In the genomic region with DNA sequence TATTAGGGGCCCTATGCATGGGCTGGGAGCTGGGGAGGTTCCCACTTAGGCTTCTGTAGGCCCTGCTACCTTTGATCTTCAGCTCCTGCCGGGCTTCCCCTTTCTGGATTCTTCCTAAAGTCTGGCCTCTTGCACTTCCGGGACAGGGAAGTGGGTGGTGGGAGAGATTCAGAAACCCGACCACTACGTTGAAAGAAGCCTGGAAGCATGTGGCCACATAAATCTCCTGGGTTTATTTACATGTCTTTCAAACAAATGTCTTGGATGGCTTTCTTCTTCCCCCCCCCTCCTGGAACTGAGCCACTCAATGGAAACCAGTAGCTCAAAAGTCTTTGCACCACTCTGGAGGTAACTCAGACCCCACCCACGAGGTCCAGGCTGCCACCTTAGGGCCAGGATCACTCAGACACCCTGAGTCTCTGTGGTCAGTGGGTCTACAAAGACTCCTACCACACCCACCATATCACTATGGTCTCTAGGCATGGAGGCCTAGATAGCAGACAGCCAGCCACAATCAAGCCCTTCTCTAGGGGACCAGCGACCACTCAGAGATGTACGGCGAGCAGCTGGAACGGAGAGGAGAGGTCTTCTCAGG, we compare ENCODE assay signal across 19 mouse cellular contexts. TPM values are rescaled to one million over a fixed set of nuclear protein-coding genes. Genes with fewer than 3 reads are reported as not detected.
A peak's percentile ranks its signal among the peaks of the same experiment; 100 is the strongest.
DNase-seq lines count a peak whose midpoint lies in the region; ATAC-seq and TF ChIP-seq lines count a peak whose summit lies in the region.
"Had no signal": no experiment of that assay in that cellular context is flagged by ENCODE, and none has a peak within 500 bp of the region (broad histone marks: within the 10 kb centered on the region; RNA-seq: fewer than 3 reads in every experiment).

No protein-coding gene starts in this region.

- TF ChIP-seq CTCF in lung, embryonic 14.5 days (IDR thresholded peaks at IDR 0.05; ENCODE audit: low read depth) = no peak
- no peak for TF ChIP-seq CTCF in lung, adult 2 months (IDR thresholded peaks at IDR 0.05; ENCODE audit: insufficient read depth, low read length)

- H3K27me3 ChIP-seq in forebrain, embryonic 10.5 days (ENCODE audit: poor library complexity, severe bottlenecking) = no peaks in the 10 kb centered on the region; the same call in 1 of the 2 replicates
- H3K27me3 ChIP-seq in forebrain, embryonic 11.5 days (ENCODE audit: control insufficient read depth, insufficient read depth, low read length) = no peaks in the 10 kb centered on the region
- H3K27me3 ChIP-seq in lung, embryonic 14.5 days (ENCODE audit: insufficient read depth, low read length) = no peaks in the 10 kb centered on the region
- H3K27me3 ChIP-seq in lung, embryonic 16.5 days (ENCODE audit: control insufficient read depth, insufficient read depth, low read depth, low read length) = no peaks in the 10 kb centered on the region
- no peaks in the 10 kb centered on the region for H3K27me3 ChIP-seq in stomach, embryonic 15.5 days (replicated peaks)
- H3K27me3 ChIP-seq: midbrain, embryonic 15.5 days had no signal

- no peaks in the 10 kb centered on the region for H3K9me3 ChIP-seq in forebrain, embryonic 10.5 days
- H3K9me3 ChIP-seq in forebrain, embryonic 11.5 days (ENCODE audit: control insufficient read depth, low read length) = no peaks in the 10 kb centered on the region
- no peaks in the 10 kb centered on the region for H3K9me3 ChIP-seq in lung, embryonic 14.5 days (ENCODE audit: low read depth, low read length)
- no peaks in the 10 kb centered on the region for H3K9me3 ChIP-seq in lung, embryonic 16.5 days (ENCODE audit: control insufficient read depth, low read length)
- H3K9me3 ChIP-seq in stomach, embryonic 15.5 days = no peaks in the 10 kb centered on the region
- H3K9me3 ChIP-seq: heart, embryonic 12.5 days; hindbrain, embryonic 15.5 days; limb, embryonic 13.5 days; megakaryocyte, embryonic 14.5 days; midbrain, embryonic 15.5 days had no signal

- DNase-seq in forebrain, embryonic 10.5 days (ENCODE audit: extremely low spot score, low spot score) = no peak
- no peak for DNase-seq in forebrain, embryonic 11.5 days (ENCODE audit: low spot score)
- peak; percentile 84 for DNase-seq in lung, embryonic 14.5 days
- DNase-seq in lung, adult 2 months = no peak
- DNase-seq in c-Kit-positive CD71-positive TER-119-positive erythroid progenitor cells, embryonic 14.5 days (ENCODE audit: low spot score) = no peak
- no peak for DNase-seq in spleen, adult 12 weeks (ENCODE audit: low spot score)
- DNase-seq: adrenal gland, adult 2 months; cerebellum, postnatal 14 days; forebrain, postnatal 0 days; heart, postnatal 36 days; kidney, adult 9 months had no signal

- no peak for TF ChIP-seq POLR2A in lung, adult 2 months (IDR thresholded peaks at IDR 0.05; ENCODE audit: borderline replicate concordance, extremely low read depth, low read depth, low read length)

- no peak for ATAC-seq in forebrain, embryonic 11.5 days (replicated peaks; ENCODE audit: low FRiP score)
- peak; percentile 7; the same call in 1 of the 2 replicates for ATAC-seq in lung, embryonic 14.5 days (ENCODE audit: insufficient read depth)
- no peak for ATAC-seq in lung, embryonic 16.5 days (ENCODE audit: low read depth)
- ATAC-seq in stomach, embryonic 15.5 days (ENCODE audit: insufficient read depth, low FRiP score, low read depth) = no peak
- ATAC-seq: forebrain, postnatal 0 days; midbrain, embryonic 15.5 days had no signal

- no peak overlapping the region for H3K4me3 ChIP-seq in forebrain, embryonic 10.5 days
- H3K4me3 ChIP-seq in forebrain, embryonic 11.5 days (ENCODE audit: low read depth, low read length) = no peak overlapping the region
- H3K4me3 ChIP-seq in lung, embryonic 14.5 days (ENCODE audit: low read depth, low read length) = no peak overlapping the region
- no peak overlapping the region for H3K4me3 ChIP-seq in lung, adult 2 months (replicated peaks; ENCODE audit: extremely low read depth, low read depth, low read length)
- no peak overlapping the region for H3K4me3 ChIP-seq in lung, embryonic 16.5 days (ENCODE audit: low read length)
- no peak overlapping the region for H3K4me3 ChIP-seq in stomach, embryonic 15.5 days (replicated peaks)
- H3K4me3 ChIP-seq: heart, embryonic 12.5 days; hindbrain, embryonic 15.5 days; limb, embryonic 13.5 days; megakaryocyte, embryonic 14.5 days; midbrain, embryonic 15.5 days had no signal

- peaks cover 47% of the 10 kb centered on the region for H3K4me1 ChIP-seq in forebrain, embryonic 10.5 days
- H3K4me1 ChIP-seq in forebrain, embryonic 11.5 days (replicated peaks; ENCODE audit: control insufficient read depth, insufficient read depth, low read length) = peaks cover 16% of the 10 kb centered on the region
- H3K4me1 ChIP-seq in lung, embryonic 14.5 days (ENCODE audit: insufficient read depth) = peaks cover 69% of the 10 kb centered on the region
- peaks cover 50% of the 10 kb centered on the region for H3K4me1 ChIP-seq in lung, adult 2 months (ENCODE audit: control insufficient read depth, insufficient read depth, low read length)
- H3K4me1 ChIP-seq in lung, embryonic 16.5 days (replicated peaks; ENCODE audit: control insufficient read depth, insufficient read depth, low read length) = peaks cover 76% of the 10 kb centered on the region
- H3K4me1 ChIP-seq in stomach, embryonic 15.5 days = peaks cover 66% of the 10 kb centered on the region

- no peak overlapping the region for H3K9ac ChIP-seq in forebrain, embryonic 11.5 days (ENCODE audit: low read length)
- no peak overlapping the region for H3K9ac ChIP-seq in lung, embryonic 14.5 days
- no peak overlapping the region for H3K9ac ChIP-seq in lung, embryonic 16.5 days (ENCODE audit: low read length)
- H3K9ac ChIP-seq in stomach, embryonic 15.5 days = no peak overlapping the region
- H3K9ac ChIP-seq: forebrain, postnatal 0 days; heart, embryonic 12.5 days; hindbrain, embryonic 15.5 days; limb, embryonic 13.5 days; liver, embryonic 14.5 days; midbrain, embryonic 15.5 days had no signal

- peak overlapping the region; percentile 40 for H3K27ac ChIP-seq in forebrain, embryonic 10.5 days
- no peak overlapping the region for H3K27ac ChIP-seq in forebrain, embryonic 11.5 days (ENCODE audit: low read depth, low read length)
- H3K27ac ChIP-seq in lung, embryonic 14.5 days (ENCODE audit: low read depth) = peak overlapping the region; percentile 67
- peak overlapping the region; percentile 70 for H3K27ac ChIP-seq in lung, embryonic 16.5 days (ENCODE audit: low read length)
- peak overlapping the region; percentile 27; the same call in 1 of the 2 replicates for H3K27ac ChIP-seq in stomach, embryonic 15.5 days
- H3K27ac ChIP-seq: hindbrain, embryonic 15.5 days; limb, embryonic 13.5 days; liver, embryonic 14.5 days; midbrain, embryonic 15.5 days had no signal

- no peaks in the 10 kb centered on the region for H3K36me3 ChIP-seq in forebrain, embryonic 10.5 days (replicated peaks)
- no peaks in the 10 kb centered on the region for H3K36me3 ChIP-seq in forebrain, embryonic 11.5 days (ENCODE audit: control insufficient read depth, insufficient read depth, low read length)
- H3K36me3 ChIP-seq in lung, embryonic 14.5 days (ENCODE audit: insufficient read depth) = no peaks in the 10 kb centered on the region
- H3K36me3 ChIP-seq in lung, embryonic 16.5 days (ENCODE audit: control insufficient read depth, insufficient read depth, low read length) = no peaks in the 10 kb centered on the region
- no peaks in the 10 kb centered on the region for H3K36me3 ChIP-seq in stomach, embryonic 15.5 days
- H3K36me3 ChIP-seq: heart, embryonic 12.5 days; hindbrain, embryonic 15.5 days; limb, embryonic 13.5 days; midbrain, embryonic 15.5 days had no signal

- no peak overlapping the region for H3K4me2 ChIP-seq in forebrain, embryonic 11.5 days (ENCODE audit: low read depth, low read length, severe bottlenecking)
- no peak overlapping the region for H3K4me2 ChIP-seq in lung, embryonic 14.5 days
- no peak overlapping the region for H3K4me2 ChIP-seq in lung, embryonic 16.5 days (ENCODE audit: low read depth, low read length)
- peak overlapping the region; percentile 14; the same call in 1 of the 2 replicates for H3K4me2 ChIP-seq in stomach, embryonic 15.5 days
- H3K4me2 ChIP-seq: heart, embryonic 12.5 days; hindbrain, embryonic 15.5 days; limb, embryonic 13.5 days; midbrain, embryonic 15.5 days had no signal

- WGBS in forebrain, embryonic 10.5 days = 87% methylated on average over 9 of the region's 9 CpGs
- WGBS in forebrain, embryonic 11.5 days = 89% methylated on average over 9 of the region's 9 CpGs
- WGBS in lung, embryonic 14.5 days = 37% methylated on average over 9 of the region's 9 CpGs
- WGBS in lung, adult 2 months = 50% methylated on average over 9 of the region's 9 CpGs
- 31% methylated on average over 9 of the region's 9 CpGs for WGBS in lung, embryonic 16.5 days
- 40% methylated on average over 9 of the region's 9 CpGs for WGBS in stomach, embryonic 15.5 days

RNA-seq across cellular contexts. Expression of gene Dagla, which starts 12.7 kb away (rescaled TPM):
- polyA plus RNA-seq in forebrain, embryonic 10.5 days (2016; fragmentation: Nextera tagmentation; extraction: Ambion mirVana) = 1.7 and 1.9 TPM in 2 replicates
- polyA plus RNA-seq in forebrain, embryonic 11.5 days (2014; fragmentation: Nextera tagmentation; extraction: Ambion mirVana) = 1.9 and 2.5 TPM in 2 replicates
- 2.5 and 3.4 TPM in 2 replicates for polyA plus RNA-seq in lung, embryonic 14.5 days (2014; fragmentation: Nextera tagmentation; extraction: Ambion mirVana)
- polyA plus RNA-seq in lung, adult 2 months (2012; rRNA removed) = 15.3 TPM in 2 replicates
- polyA plus RNA-seq in lung, embryonic 16.5 days (2015; fragmentation: Nextera tagmentation; extraction: Ambion mirVana) = 3.0 and 3.2 TPM in 2 replicates
- 3.3 and 3.7 TPM in 2 replicates for polyA plus RNA-seq in stomach, embryonic 15.5 days (2015; fragmentation: Nextera tagmentation; extraction: Ambion mirVana)

RNA-seq across cellular contexts. Expression of gene Myrf, which starts 51.4 kb away (rescaled TPM):
- polyA plus RNA-seq in forebrain, embryonic 10.5 days (2016; fragmentation: Nextera tagmentation; extraction: Ambion mirVana) = 2.1 and 2.9 TPM in 2 replicates
- polyA plus RNA-seq in forebrain, embryonic 11.5 days (2014; fragmentation: Nextera tagmentation; extraction: Ambion mirVana) = 1.8 and 2.1 TPM in 2 replicates
- polyA plus RNA-seq in lung, embryonic 14.5 days (2014; fragmentation: Nextera tagmentation; extraction: Ambion mirVana) = 14.1 TPM in 2 replicates
- 54.8 and 62.8 TPM in 2 replicates for polyA plus RNA-seq in lung, adult 2 months (2012; rRNA removed)
- polyA plus RNA-seq in lung, embryonic 16.5 days (2015; fragmentation: Nextera tagmentation; extraction: Ambion mirVana) = 5.0 and 6.0 TPM in 2 replicates
- polyA plus RNA-seq in stomach, embryonic 15.5 days (2015; fragmentation: Nextera tagmentation; extraction: Ambion mirVana) = 17.5 and 17.8 TPM in 2 replicates
